Mouse (Mus musculus) embryo, embryonic 10.5 days (tissue): ENCODE results near the gene Palm3.
"Not testable (repeated sequence)": the region's sequence is repeated elsewhere in the genome, so short reads cannot be mapped to it uniquely, and the experiment has no call there.

Experiments used
- DNase-seq: peaks from one replicate; pipeline ENCODE4 v3.0.0-alpha.2; 2015; ENCODE audit warnings: low spot score

Palm3 gene

GRCm38 (mm10) chr8:84021096-84021495 is at the start of gene Palm3:
Gene Palm3 (plus strand): TSS chr8:84021471.
- DNase-seq = no peak

GRCm38 (mm10) chr8:83971661-83972060 is 49.6 kb upstream of the Palm3 start:
- no peak for DNase-seq

- DNase-seq = peak; percentile 99
Observed at GRCm38 (mm10) chr8:83972150-83973120, 48.8 kb upstream of the Palm3 start, which contains the start of gene Prkaca. Gene Prkaca (plus strand): TSS chr8:83972993.

GRCm38 (mm10) chr8:83973161-83974031 is 47.9 kb upstream of the Palm3 start:
- DNase-seq = peak; percentile 18

- no peak for DNase-seq
Observed at GRCm38 (mm10) chr8:83974521-83974920, 46.8 kb upstream of the Palm3 start.

GRCm38 (mm10) chr8:83976101-83976630 is 45.1 kb upstream of the Palm3 start:
- no peak for DNase-seq

GRCm38 (mm10) chr8:83976779-83977350 is 44.4 kb upstream of the Palm3 start:
- DNase-seq = no peak

- no peak for DNase-seq
Observed at GRCm38 (mm10) chr8:83977646-83978045, 43.6 kb upstream of the Palm3 start.

GRCm38 (mm10) chr8:83978200-83978599 is 43.1 kb upstream of the Palm3 start:
- no peak for DNase-seq

GRCm38 (mm10) chr8:83980250-83980649 is 41.0 kb upstream of the Palm3 start:
- no peak for DNase-seq

- DNase-seq = no peak
Observed at GRCm38 (mm10) chr8:83980845-83981244, 40.4 kb upstream of the Palm3 start.

- DNase-seq = no peak
Observed at GRCm38 (mm10) chr8:83981533-83981932, 39.7 kb upstream of the Palm3 start.

- no peak for DNase-seq
Observed at GRCm38 (mm10) chr8:83982449-83982848, 38.8 kb upstream of the Palm3 start.

- not testable (repeated sequence) for DNase-seq
Observed at GRCm38 (mm10) chr8:83983222-83983621, 38.0 kb upstream of the Palm3 start.

GRCm38 (mm10) chr8:83989243-83989642 is 32.0 kb upstream of the Palm3 start:
- no peak for DNase-seq

GRCm38 (mm10) chr8:83990170-83990569 is 31.1 kb upstream of the Palm3 start:
- DNase-seq = no peak

GRCm38 (mm10) chr8:83992488-83992887 is 28.8 kb upstream of the Palm3 start:
- DNase-seq = no peak

GRCm38 (mm10) chr8:83994030-83994429 is 27.2 kb upstream of the Palm3 start:
- no peak for DNase-seq

- DNase-seq = no peak
Observed at GRCm38 (mm10) chr8:83995973-83996372, 25.3 kb upstream of the Palm3 start.

GRCm38 (mm10) chr8:83996567-83997505 is 24.4 kb upstream of the Palm3 start:
- DNase-seq = peak; percentile 91
